ENCODE assay signal across 21 mouse cellular contexts in the genomic region with DNA sequence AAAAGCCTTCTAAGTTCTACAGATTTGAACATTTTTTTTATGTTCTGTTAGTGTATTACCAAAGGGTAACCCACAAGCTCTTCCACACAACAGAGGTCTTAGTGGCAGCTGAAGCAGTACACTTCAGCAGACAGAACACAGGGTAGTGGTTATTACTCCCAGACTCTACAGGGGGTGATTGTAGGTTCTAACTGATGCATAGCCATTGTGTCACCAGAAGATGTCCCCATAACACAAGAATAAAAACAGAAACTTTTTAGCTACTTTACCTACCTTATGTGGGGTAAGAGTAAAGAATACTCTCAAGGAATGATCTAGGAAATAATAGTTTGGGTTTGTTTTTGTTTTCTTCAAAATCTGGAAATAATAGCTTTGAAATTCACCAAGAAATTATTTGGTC. TPM values are rescaled to one million over a fixed set of nuclear protein-coding genes. Genes with fewer than 3 reads are reported as not detected.
DNase-seq lines count a peak whose midpoint lies in the region; ATAC-seq and TF ChIP-seq lines count a peak whose summit lies in the region.
"Had no signal": no experiment of that assay in that cellular context is flagged by ENCODE, and none has a peak within 500 bp of the region (broad histone marks: within the 10 kb centered on the region; RNA-seq: fewer than 3 reads in every experiment).

No protein-coding gene starts in this region.

- no peaks in the 10 kb centered on the region for H3K27me3 ChIP-seq in hindbrain, postnatal 0 days (ENCODE audit: insufficient read depth, low read length)
- no peaks in the 10 kb centered on the region for H3K27me3 ChIP-seq in hindbrain, embryonic 13.5 days
- no peaks in the 10 kb centered on the region for H3K27me3 ChIP-seq in midbrain, postnatal 0 days (ENCODE audit: insufficient read depth, low read length)
- no peaks in the 10 kb centered on the region for H3K27me3 ChIP-seq in midbrain, embryonic 11.5 days (ENCODE audit: control insufficient read depth, insufficient read depth, low read length)
- H3K27me3 ChIP-seq in splenic B cell, adult 2 months (ENCODE audit: control insufficient read depth, insufficient read depth, low read length, poor library complexity, severe bottlenecking) = no peaks in the 10 kb centered on the region
- H3K27me3 ChIP-seq: embryonic facial prominence, embryonic 13.5 days; forebrain, embryonic 12.5 days; intestine, embryonic 15.5 days; midbrain, embryonic 12.5 days had no signal

- DNase-seq in hindbrain, postnatal 0 days (ENCODE audit: low spot score) = peak; percentile 41
- DNase-seq in midbrain, postnatal 0 days (ENCODE audit: low spot score) = peak; percentile 39
- no peak for DNase-seq in midbrain, embryonic 11.5 days (ENCODE audit: low spot score, missing footprints)
- DNase-seq in splenic B cell, adult 2 months (ENCODE audit: low read depth, low spot score) = peak; percentile 32
- no peak for DNase-seq in ovary, postnatal 10 days (ENCODE audit: low spot score)
- no peak for DNase-seq in embryo, embryonic 9.5 days (ENCODE audit: extremely low spot score)
- DNase-seq: cerebellum, adult 9-10 months; gastrocnemius, postnatal 25 days; left cerebral cortex, postnatal 4 days; lung, adult 2 months had no signal

- no peak overlapping the region for H3K4me3 ChIP-seq in hindbrain, postnatal 0 days (ENCODE audit: low read length)
- H3K4me3 ChIP-seq in hindbrain, embryonic 13.5 days = no peak overlapping the region
- no peak overlapping the region for H3K4me3 ChIP-seq in midbrain, postnatal 0 days (ENCODE audit: low read depth, low read length)
- no peak overlapping the region for H3K4me3 ChIP-seq in midbrain, embryonic 11.5 days (ENCODE audit: low read depth, low read length)
- H3K4me3 ChIP-seq: embryonic facial prominence, embryonic 13.5 days; forebrain, embryonic 12.5 days; intestine, embryonic 15.5 days; midbrain, embryonic 12.5 days had no signal

- no peak overlapping the region for H3K4me2 ChIP-seq in hindbrain, postnatal 0 days (ENCODE audit: low read depth, low read length)
- H3K4me2 ChIP-seq in hindbrain, embryonic 13.5 days = no peak overlapping the region
- no peak overlapping the region for H3K4me2 ChIP-seq in midbrain, postnatal 0 days (ENCODE audit: low read depth, low read length, poor library complexity, severe bottlenecking)
- no peak overlapping the region for H3K4me2 ChIP-seq in midbrain, embryonic 11.5 days
- H3K4me2 ChIP-seq: embryonic facial prominence, embryonic 13.5 days; forebrain, embryonic 12.5 days; intestine, embryonic 15.5 days; midbrain, embryonic 12.5 days had no signal

- no peaks in the 10 kb centered on the region for H3K9me3 ChIP-seq in hindbrain, postnatal 0 days (ENCODE audit: low read length)
- no peaks in the 10 kb centered on the region for H3K9me3 ChIP-seq in hindbrain, embryonic 13.5 days
- no peaks in the 10 kb centered on the region for H3K9me3 ChIP-seq in midbrain, postnatal 0 days (ENCODE audit: low read length)
- H3K9me3 ChIP-seq in midbrain, embryonic 11.5 days (ENCODE audit: control insufficient read depth, low read length) = no peaks in the 10 kb centered on the region
- H3K9me3 ChIP-seq: embryonic facial prominence, embryonic 13.5 days; forebrain, embryonic 12.5 days; intestine, embryonic 15.5 days; midbrain, embryonic 12.5 days had no signal

- H3K27ac ChIP-seq in hindbrain, postnatal 0 days = no peak overlapping the region
- no peak overlapping the region for H3K27ac ChIP-seq in hindbrain, embryonic 13.5 days
- H3K27ac ChIP-seq in midbrain, postnatal 0 days (ENCODE audit: low read depth, low read length) = no peak overlapping the region
- no peak overlapping the region for H3K27ac ChIP-seq in midbrain, embryonic 11.5 days (ENCODE audit: low read depth, low read length)
- H3K27ac ChIP-seq: embryonic facial prominence, embryonic 13.5 days; forebrain, embryonic 12.5 days; intestine, embryonic 15.5 days; midbrain, embryonic 12.5 days had no signal

- H3K4me1 ChIP-seq in hindbrain, postnatal 0 days (ENCODE audit: insufficient read depth, low read length) = no peaks in the 10 kb centered on the region
- H3K4me1 ChIP-seq in hindbrain, embryonic 13.5 days (replicated peaks) = no peaks in the 10 kb centered on the region
- no peaks in the 10 kb centered on the region for H3K4me1 ChIP-seq in midbrain, postnatal 0 days (ENCODE audit: insufficient read depth, low read length)
- H3K4me1 ChIP-seq in midbrain, embryonic 11.5 days (ENCODE audit: control insufficient read depth, insufficient read depth, low read length) = no peaks in the 10 kb centered on the region
- H3K4me1 ChIP-seq: embryonic facial prominence, embryonic 13.5 days; forebrain, embryonic 12.5 days; intestine, embryonic 15.5 days; midbrain, embryonic 12.5 days had no signal

- ATAC-seq in hindbrain, postnatal 0 days = 0 out of 2 replicates have a peak, but pooled peaks have one; percentile 35
- no peak for ATAC-seq in hindbrain, embryonic 13.5 days (ENCODE audit: low FRiP score)
- ATAC-seq in midbrain, postnatal 0 days (ENCODE audit: low FRiP score) = peak; percentile 39; the same call in 1 of the 2 replicates
- no peak for ATAC-seq in midbrain, embryonic 11.5 days (ENCODE audit: low FRiP score)
- ATAC-seq in activated CD4-positive, CD25-positive, alpha-beta regulatory T cell, adult 4 months = peak; percentile 52
- ATAC-seq: intestine, embryonic 15.5 days had no signal

- TF ChIP-seq CTCF in hindbrain, postnatal 0 days (IDR thresholded peaks at IDR 0.05; ENCODE audit: low read depth) = peak; percentile 57
- peak; percentile 65 for TF ChIP-seq CTCF in midbrain, postnatal 0 days (IDR thresholded peaks at IDR 0.05)

- peaks cover 14% of the 10 kb centered on the region; the same call in 1 of the 2 replicates for H3K36me3 ChIP-seq in hindbrain, postnatal 0 days (ENCODE audit: insufficient read depth, low read length)
- peaks cover 41% of the 10 kb centered on the region for H3K36me3 ChIP-seq in hindbrain, embryonic 13.5 days
- peaks cover 21% of the 10 kb centered on the region for H3K36me3 ChIP-seq in midbrain, postnatal 0 days (ENCODE audit: insufficient read depth, low read length)
- H3K36me3 ChIP-seq in midbrain, embryonic 11.5 days (ENCODE audit: control insufficient read depth, insufficient read depth, low read length) = no peaks in the 10 kb centered on the region
- H3K36me3 ChIP-seq in splenic B cell, adult 2 months (ENCODE audit: control insufficient read depth, insufficient read depth, low read length, poor library complexity, severe bottlenecking) = peaks cover 15% of the 10 kb centered on the region

- no peak overlapping the region for H3K9ac ChIP-seq in hindbrain, postnatal 0 days (replicated peaks; ENCODE audit: low read length)
- H3K9ac ChIP-seq in hindbrain, embryonic 13.5 days = no peak overlapping the region
- no peak overlapping the region for H3K9ac ChIP-seq in midbrain, postnatal 0 days (replicated peaks; ENCODE audit: low read length, poor library complexity, severe bottlenecking)
- no peak overlapping the region for H3K9ac ChIP-seq in midbrain, embryonic 11.5 days (ENCODE audit: low read length)
- H3K9ac ChIP-seq: embryonic facial prominence, embryonic 13.5 days; forebrain, embryonic 12.5 days; intestine, embryonic 15.5 days; midbrain, embryonic 12.5 days had no signal

RNA-seq across cellular contexts. Expression of a gene that starts 15.9 kb away (rescaled TPM):
- 21.1 and 22.8 TPM in 2 replicates for total RNA-seq in hindbrain, postnatal 0 days (2014; rRNA removed)
- 45.4 and 47.0 TPM in 2 replicates for polyA plus RNA-seq in hindbrain, postnatal 0 days (2015; fragmentation: Nextera tagmentation; extraction: Ambion mirVana)
- polyA plus RNA-seq in hindbrain, embryonic 13.5 days (2015; fragmentation: Nextera tagmentation; extraction: Ambion mirVana) = 24.4 and 28.3 TPM in 2 replicates
- 9.9 and 20.2 TPM in 2 replicates for total RNA-seq in midbrain, postnatal 0 days (2014; rRNA removed)
- 39.9 and 41.2 TPM in 2 replicates for polyA plus RNA-seq in midbrain, postnatal 0 days (2015; fragmentation: Nextera tagmentation; extraction: Ambion mirVana)
- polyA plus RNA-seq in midbrain, embryonic 11.5 days (2014; fragmentation: Nextera tagmentation; extraction: Ambion mirVana) = 16.0 and 17.9 TPM in 2 replicates
- polyA plus RNA-seq in activated CD4-positive, CD25-positive, alpha-beta regulatory T cell, adult 4 months (2017; shearing (Covaris generic)) = 10 to 100 TPM; 56.5 to 65.3 TPM

RNA-seq across cellular contexts. Expression of a gene that starts 24.8 kb away (rescaled TPM):
- total RNA-seq in hindbrain, postnatal 0 days (2014; rRNA removed) = not detected in 2 replicates
- 0.05 TPM in 1 of 2 replicates, not detected in the other for polyA plus RNA-seq in hindbrain, postnatal 0 days (2015; fragmentation: Nextera tagmentation; extraction: Ambion mirVana)
- polyA plus RNA-seq in hindbrain, embryonic 13.5 days (2015; fragmentation: Nextera tagmentation; extraction: Ambion mirVana) = 0.08 TPM in 1 of 2 replicates, not detected in the other
- total RNA-seq in midbrain, postnatal 0 days (2014; rRNA removed) = not detected in 2 replicates
- 0.05 and 0.16 TPM in 2 replicates for polyA plus RNA-seq in midbrain, postnatal 0 days (2015; fragmentation: Nextera tagmentation; extraction: Ambion mirVana)
- polyA plus RNA-seq in midbrain, embryonic 11.5 days (2014; fragmentation: Nextera tagmentation; extraction: Ambion mirVana) = not detected in 2 replicates
- under 1 TPM in 1 of 2 experiments, not detected in 1; 0.42 TPM for polyA plus RNA-seq in activated CD4-positive, CD25-positive, alpha-beta regulatory T cell, adult 4 months (2017; shearing (Covaris generic))
- total RNA-seq: gastrocnemius, postnatal 25 days; layer of hippocampus, adult 18-20 months; left cerebral cortex, postnatal 4 days had no signal
- polyA plus RNA-seq: brain, embryonic 14.5 days; embryonic facial prominence, embryonic 13.5 days; forebrain, embryonic 12.5 days; heart, embryonic 16.5 days; intestine, embryonic 15.5 days; lung, adult 2 months; midbrain, embryonic 12.5 days; neural tube, embryonic 11.5 days had no signal

RNA-seq across cellular contexts. Expression of a gene that starts 55.5 kb away (rescaled TPM):
- not detected in 2 replicates for total RNA-seq in hindbrain, postnatal 0 days (2014; rRNA removed)
- not detected in 2 replicates for polyA plus RNA-seq in hindbrain, postnatal 0 days (2015; fragmentation: Nextera tagmentation; extraction: Ambion mirVana)
- polyA plus RNA-seq in hindbrain, embryonic 13.5 days (2015; fragmentation: Nextera tagmentation; extraction: Ambion mirVana) = not detected in 2 replicates
- not detected in 2 replicates for total RNA-seq in midbrain, postnatal 0 days (2014; rRNA removed)
- 0.15 TPM in 1 of 2 replicates, not detected in the other for polyA plus RNA-seq in midbrain, postnatal 0 days (2015; fragmentation: Nextera tagmentation; extraction: Ambion mirVana)
- not detected in 2 replicates for polyA plus RNA-seq in midbrain, embryonic 11.5 days (2014; fragmentation: Nextera tagmentation; extraction: Ambion mirVana)
- not detected for polyA plus RNA-seq in activated CD4-positive, CD25-positive, alpha-beta regulatory T cell, adult 4 months (2017; shearing (Covaris generic))
- total RNA-seq: gastrocnemius, postnatal 25 days; layer of hippocampus, adult 18-20 months; left cerebral cortex, postnatal 4 days had no signal
- polyA plus RNA-seq: brain, embryonic 14.5 days; intestine, embryonic 15.5 days; lung, adult 2 months; midbrain, embryonic 12.5 days had no signal

RNA-seq across cellular contexts. Expression of a gene that starts 55.5 kb away (rescaled TPM):
- total RNA-seq in hindbrain, postnatal 0 days (2014; rRNA removed) = not detected in 2 replicates
- polyA plus RNA-seq in hindbrain, postnatal 0 days (2015; fragmentation: Nextera tagmentation; extraction: Ambion mirVana) = not detected in 2 replicates
- polyA plus RNA-seq in hindbrain, embryonic 13.5 days (2015; fragmentation: Nextera tagmentation; extraction: Ambion mirVana) = not detected in 2 replicates
- not detected in 2 replicates for total RNA-seq in midbrain, postnatal 0 days (2014; rRNA removed)
- polyA plus RNA-seq in midbrain, postnatal 0 days (2015; fragmentation: Nextera tagmentation; extraction: Ambion mirVana) = not detected in 2 replicates
- polyA plus RNA-seq in midbrain, embryonic 11.5 days (2014; fragmentation: Nextera tagmentation; extraction: Ambion mirVana) = not detected in 2 replicates
- polyA plus RNA-seq in activated CD4-positive, CD25-positive, alpha-beta regulatory T cell, adult 4 months (2017; shearing (Covaris generic)) = not detected
- total RNA-seq: ES-E14; gastrocnemius, postnatal 25 days; layer of hippocampus, adult 18-20 months; left cerebral cortex, postnatal 4 days had no signal
- polyA plus RNA-seq: brain, embryonic 14.5 days; embryonic facial prominence, embryonic 13.5 days; forebrain, embryonic 12.5 days; heart, embryonic 16.5 days; intestine, embryonic 15.5 days; lung, adult 2 months; midbrain, embryonic 12.5 days; neural tube, embryonic 11.5 days had no signal

Comparison
In these comparisons a context has a peak if more than half of its experiments do, and no peak if none do; other contexts are left out.
1. ATAC-seq: peak in hindbrain, postnatal 0 days (single experiment), midbrain, postnatal 0 days (single experiment) and activated CD4-positive, CD25-positive, alpha-beta regulatory T cell, adult 4 months (single experiment); none in hindbrain, embryonic 13.5 days (single experiment) and midbrain, embryonic 11.5 days (single experiment).
2. DNase-seq: peak in hindbrain, postnatal 0 days (single experiment), midbrain, postnatal 0 days (single experiment) and splenic B cell, adult 2 months (single experiment); none in midbrain, embryonic 11.5 days (single experiment), ovary, postnatal 10 days (single experiment) and embryo, embryonic 9.5 days (single experiment).